Mouse (Mus musculus) adrenal gland, postnatal 4 days (tissue): ENCODE results near the gene Tshz2. TPM values are rescaled to one million over a fixed set of nuclear protein-coding genes. Genes with fewer than 3 reads are reported as not detected.

Experiments
- DNase-seq, 2 experiments: peaks; one replicate each; pipeline ENCODE4 v3.0.0; 2021 to 2022; ENCODE audit warnings: low spot score in 2 of 2, mixed read lengths in 2 of 2
- total RNA-seq, 2 experiments: library from RNA; stranded (reverse); gene quantifications; 2 replicates each; pipeline ENCODE4 v1.2.3; 2021

Gene Tshz2
- total RNA-seq, 2 experiments from 2014 or later, result 68.4 to 69.6 TPM

GRCm38 (mm10) chr2:169695025-169695424 lies 62.2 kb downstream of the Tshz2 start:
- DNase-seq, result no peak

GRCm38 (mm10) chr2:169699141-169699540 lies 66.3 kb downstream of the Tshz2 start:
- no peak for DNase-seq

GRCm38 (mm10) chr2:169699862-169700511 lies 67.2 kb downstream of the Tshz2 start:
- DNase-seq, result peak; percentile 12 to 17

- no peak for DNase-seq
Observed at GRCm38 (mm10) chr2:169702725-169703486, 70.1 kb downstream of the Tshz2 start.

- no peak for DNase-seq
Observed at GRCm38 (mm10) chr2:169721793-169722326, 89.0 kb downstream of the Tshz2 start.

GRCm38 (mm10) chr2:169722341-169722740 lies 89.5 kb downstream of the Tshz2 start:
- DNase-seq, result no peak

GRCm38 (mm10) chr2:169723645-169724462 lies 91.0 kb downstream of the Tshz2 start:
- DNase-seq, result no peak

GRCm38 (mm10) chr2:169728651-169729280 lies 96.0 kb downstream of the Tshz2 start:
- no peak for DNase-seq

GRCm38 (mm10) chr2:169730551-169730996 lies 97.8 kb downstream of the Tshz2 start:
- DNase-seq, result peak in 1 of 2 experiments; percentile 24

GRCm38 (mm10) chr2:169734053-169734452 lies 101.2 kb downstream of the Tshz2 start:
- no peak for DNase-seq

GRCm38 (mm10) chr2:169735475-169736406 lies 102.9 kb downstream of the Tshz2 start:
- DNase-seq, result no peak

GRCm38 (mm10) chr2:169740996-169741395 lies 108.2 kb downstream of the Tshz2 start:
- DNase-seq, result no peak

GRCm38 (mm10) chr2:169742791-169743190 lies 110.0 kb downstream of the Tshz2 start:
- no peak for DNase-seq

GRCm38 (mm10) chr2:169743294-169743693 lies 110.5 kb downstream of the Tshz2 start:
- no peak for DNase-seq

GRCm38 (mm10) chr2:169743910-169744309 lies 111.1 kb downstream of the Tshz2 start:
- no peak for DNase-seq

- DNase-seq, result no peak
Observed at GRCm38 (mm10) chr2:169747114-169747642, 114.4 kb downstream of the Tshz2 start.

GRCm38 (mm10) chr2:169749331-169749945 lies 116.6 kb downstream of the Tshz2 start:
- DNase-seq, result no peak

- no peak for DNase-seq
Observed at GRCm38 (mm10) chr2:169750574-169751491, 118.0 kb downstream of the Tshz2 start.
